Mouse (Mus musculus): ENCODE data around the gene Rptor. TPM values are rescaled to one million over a fixed set of nuclear protein-coding genes. Genes with fewer than 3 reads are reported as not detected.

The Rptor gene
- polyA plus RNA-seq, 1 experiment = 26.3 TPM

- DNase-seq (ENCODE audit: low read depth) = no peak
Observed at GRCm38 (mm10) chr11:119687316-119687715, 84.6 kb downstream of the Rptor start.

- no peak for DNase-seq (ENCODE audit: low read depth)
Observed at GRCm38 (mm10) chr11:119687966-119688365, 85.3 kb downstream of the Rptor start.

GRCm38 (mm10) chr11:119689936-119690335 lies 87.2 kb downstream of the Rptor start:
- no peak for DNase-seq (ENCODE audit: low read depth)

GRCm38 (mm10) chr11:119692196-119692910 lies 89.6 kb downstream of the Rptor start:
- no peak for DNase-seq (ENCODE audit: low read depth)

GRCm38 (mm10) chr11:119692911-119693261 lies 90.2 kb downstream of the Rptor start:
- DNase-seq (ENCODE audit: low read depth) = no peak

GRCm38 (mm10) chr11:119694146-119694860 lies 91.6 kb downstream of the Rptor start:
- no peak for DNase-seq (ENCODE audit: low read depth)

GRCm38 (mm10) chr11:119696401-119696800 lies 93.7 kb downstream of the Rptor start:
- no peak for DNase-seq (ENCODE audit: low read depth)

- no peak for DNase-seq (ENCODE audit: low read depth)
Observed at GRCm38 (mm10) chr11:119705381-119706066, 102.8 kb downstream of the Rptor start.

- DNase-seq (ENCODE audit: low read depth) = no peak
Observed at GRCm38 (mm10) chr11:119707259-119707658, 104.6 kb downstream of the Rptor start.

GRCm38 (mm10) chr11:119709239-119709638 lies 106.5 kb downstream of the Rptor start:
- no peak for DNase-seq (ENCODE audit: low read depth)

- DNase-seq (ENCODE audit: low read depth) = no peak
Observed at GRCm38 (mm10) chr11:119710338-119710737, 107.6 kb downstream of the Rptor start.

GRCm38 (mm10) chr11:119710822-119711221 lies 108.1 kb downstream of the Rptor start:
- no peak for DNase-seq (ENCODE audit: low read depth)

- DNase-seq (ENCODE audit: low read depth) = no peak
Observed at GRCm38 (mm10) chr11:119715437-119715836, 112.7 kb downstream of the Rptor start.

- DNase-seq (ENCODE audit: low read depth) = no peak
Observed at GRCm38 (mm10) chr11:119715841-119716596, 113.3 kb downstream of the Rptor start.

- no peak for DNase-seq (ENCODE audit: low read depth)
Observed at GRCm38 (mm10) chr11:119718115-119718514, 115.4 kb downstream of the Rptor start.

GRCm38 (mm10) chr11:119720101-119721048 lies 117.7 kb downstream of the Rptor start:
- no peak for DNase-seq (ENCODE audit: low read depth)

GRCm38 (mm10) chr11:119724709-119725108 lies 122.0 kb downstream of the Rptor start:
- DNase-seq (ENCODE audit: low read depth) = no peak

GRCm38 (mm10) chr11:119731382-119731781 lies 128.7 kb downstream of the Rptor start:
- no peak for DNase-seq (ENCODE audit: low read depth)

GRCm38 (mm10) chr11:119732362-119732761 lies 129.7 kb downstream of the Rptor start:
- no peak for DNase-seq (ENCODE audit: low read depth)

GRCm38 (mm10) chr11:119732961-119733656 lies 130.4 kb downstream of the Rptor start:
- no peak for DNase-seq (ENCODE audit: low read depth)

Measured in gonadal fat pad, adult 2 months (tissue).